Mouse (Mus musculus): ENCODE data around the gene Polr1c.

Polr1c gene

DNA sequence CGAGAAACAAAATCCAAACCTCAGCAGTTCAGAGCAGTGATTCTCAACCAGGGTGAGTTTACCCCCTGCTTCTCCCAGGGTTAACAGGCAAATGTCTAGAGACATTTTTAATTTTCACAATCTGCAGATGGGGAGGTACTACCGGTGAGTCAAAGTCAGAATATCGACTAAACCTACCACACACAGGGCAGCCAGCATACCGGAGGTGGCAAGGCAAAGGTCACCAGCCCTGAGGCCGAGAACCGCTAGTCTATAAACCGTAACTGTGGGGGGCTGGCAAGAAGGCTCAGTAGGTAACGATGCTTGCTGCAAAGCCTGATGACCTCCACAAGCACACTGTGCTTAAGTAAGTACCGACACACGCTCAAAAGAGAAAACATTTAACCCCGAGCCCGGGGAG, 17.6 kb upstream of the Polr1c start:
- no peak for DNase-seq

DNA sequence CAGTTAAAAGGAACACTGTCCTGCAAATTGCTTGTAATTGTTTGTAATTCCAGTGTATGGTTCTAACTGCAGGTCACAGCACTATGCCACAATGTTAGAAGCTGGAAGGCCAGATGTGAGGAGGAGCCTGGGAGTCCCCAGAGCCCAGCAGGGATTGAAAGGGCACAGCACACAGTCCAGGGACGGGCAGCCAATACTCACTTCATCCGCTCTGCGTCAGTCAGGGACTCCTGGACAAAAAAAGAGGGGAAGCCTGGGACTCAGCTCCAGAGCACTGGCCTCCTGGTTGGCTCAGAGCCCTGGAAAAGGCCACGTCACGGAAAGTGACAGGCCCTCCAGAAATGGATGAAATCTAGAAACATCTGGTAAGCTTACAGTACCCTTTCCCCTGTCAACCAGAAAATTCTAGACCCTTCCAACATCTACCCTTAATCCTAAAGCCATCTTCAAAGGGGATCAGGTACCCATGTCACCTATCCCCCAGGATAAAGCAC, 14.4 kb upstream of the Polr1c start:
- no peak for DNase-seq

DNA sequence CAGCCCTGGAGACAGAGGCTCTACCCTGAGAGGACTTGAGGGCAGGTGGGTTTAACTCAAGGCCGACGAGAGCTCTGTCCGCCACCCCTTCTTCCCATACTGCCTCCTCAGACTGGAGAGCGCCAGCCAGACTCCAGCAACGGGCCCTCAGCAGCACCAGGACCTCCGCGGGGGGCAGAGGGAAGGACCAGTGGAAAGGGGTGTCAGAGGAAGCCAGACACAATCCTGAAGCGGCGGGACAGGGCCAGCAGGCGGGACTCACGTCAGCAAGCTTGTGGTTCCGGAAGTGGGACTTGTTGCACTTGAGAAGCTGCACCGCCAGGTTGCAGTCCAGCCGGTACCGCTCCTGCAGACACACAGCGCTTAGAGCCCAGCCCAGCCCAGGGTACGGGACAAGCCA, 11.8 kb upstream of the Polr1c start:
- DNase-seq: no peak

DNA sequence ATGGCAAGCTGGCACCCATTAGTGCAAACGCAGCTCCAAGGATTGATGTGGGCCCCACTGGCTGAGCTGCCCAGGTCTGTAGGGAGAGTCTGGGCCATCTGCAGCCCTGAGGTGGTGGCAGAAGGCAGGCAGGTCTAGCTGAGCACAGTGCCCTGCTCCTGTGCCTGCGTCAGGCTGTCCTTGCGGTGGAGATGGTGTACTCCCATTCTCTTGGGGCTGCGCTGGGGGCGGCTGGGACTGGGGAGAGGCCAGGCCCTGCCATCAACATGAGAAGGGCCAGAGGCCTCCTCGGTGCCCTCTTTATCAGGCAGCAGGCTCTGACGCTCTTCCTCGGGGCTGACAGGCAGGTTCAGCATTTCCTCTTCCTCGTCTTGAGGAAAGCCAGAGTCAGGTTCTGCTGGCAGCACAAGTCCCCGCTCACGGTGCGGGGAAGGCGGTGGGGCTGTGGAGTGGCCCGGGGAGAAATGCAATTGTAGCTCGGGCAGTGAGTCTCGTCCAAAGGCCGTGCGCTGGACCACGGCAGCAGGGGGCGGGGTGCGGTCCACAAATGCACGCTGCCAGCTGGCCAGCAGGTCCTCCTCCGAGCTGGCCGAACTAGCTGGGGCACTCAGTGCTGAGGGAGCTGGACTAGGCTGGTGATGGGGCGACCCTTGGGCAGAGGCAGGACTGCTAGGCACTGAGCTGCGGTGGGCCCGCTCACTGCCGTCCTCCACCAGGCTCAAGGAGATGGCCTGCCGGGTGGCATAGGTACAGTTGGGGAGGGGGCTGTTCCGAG, 10.6 kb upstream of the Polr1c start:
- DNase-seq: peak in 1 of 2 experiments; percentile 38

DNA sequence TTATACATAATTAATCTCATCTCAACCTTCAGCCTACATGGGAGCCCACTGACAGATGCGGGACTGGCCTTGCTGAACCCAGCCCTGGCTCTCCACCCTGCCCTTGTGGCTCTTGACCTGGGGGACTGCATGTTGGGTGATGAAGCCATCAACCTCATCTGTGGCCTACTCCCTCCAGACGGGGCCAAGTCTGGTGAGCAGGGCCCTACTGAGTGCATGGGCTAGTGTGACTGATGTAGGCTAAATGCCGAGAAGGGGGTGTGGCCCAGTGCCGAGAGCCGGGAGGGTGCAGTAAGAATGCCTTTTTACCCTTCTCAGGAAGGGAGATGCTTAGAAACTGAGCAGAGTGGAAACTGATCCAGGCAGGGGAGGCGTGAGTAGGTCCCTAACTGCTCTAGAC, 7.3 kb upstream of the Polr1c start:
- DNase-seq: no peak

DNA sequence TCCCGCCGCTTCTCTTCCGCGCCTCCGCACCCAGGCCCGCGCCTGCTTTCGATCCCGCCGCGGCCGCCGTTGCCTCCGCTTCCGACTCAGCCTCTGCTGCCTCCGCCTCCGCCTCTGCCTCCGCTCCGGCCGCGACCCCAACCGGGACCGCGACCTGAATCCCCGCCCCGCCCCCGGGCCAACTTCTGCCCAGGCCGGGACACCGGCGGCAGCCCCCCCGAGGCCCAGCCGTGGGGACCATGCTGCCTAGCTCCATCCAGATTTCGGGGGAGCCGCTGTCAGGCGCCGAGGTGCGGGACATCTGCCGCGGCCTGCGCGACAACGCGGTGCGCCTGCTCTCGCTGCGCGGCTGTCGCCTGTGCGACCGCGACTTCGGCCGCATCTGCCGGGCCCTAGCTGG, 6.3 kb upstream of the Polr1c start:
- DNase-seq: peak in 1 of 2 experiments; percentile 30

DNA sequence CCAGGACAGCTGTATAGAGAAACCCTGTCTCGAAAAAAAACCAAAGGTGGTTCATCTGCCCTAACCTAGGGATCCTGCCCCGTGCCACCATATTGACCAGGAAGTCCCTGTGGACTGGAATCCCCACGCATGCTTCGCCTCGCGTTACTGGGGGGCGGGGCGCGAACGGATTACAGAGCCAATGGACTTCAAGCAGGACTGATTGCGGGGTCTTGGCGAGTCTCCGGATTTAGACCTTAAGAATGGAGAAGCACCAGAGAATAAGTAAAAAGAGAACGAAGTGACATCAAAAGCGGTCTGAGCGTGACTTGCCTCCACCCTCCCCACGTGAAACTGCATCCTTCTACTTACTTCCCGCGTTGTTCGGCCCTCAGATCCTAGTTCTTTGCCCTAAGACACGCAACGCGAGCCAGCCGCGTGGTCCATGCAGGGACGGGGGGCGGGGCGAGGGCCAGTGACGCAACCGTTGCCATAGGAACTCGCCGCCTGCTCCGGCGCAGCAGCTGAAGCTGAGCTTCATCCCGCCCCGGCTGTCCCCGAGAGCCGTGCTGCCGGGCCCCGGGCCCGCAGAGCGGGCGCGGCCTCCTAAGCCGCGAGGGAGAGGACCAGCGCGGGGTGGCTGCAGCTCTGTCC, 5.7 kb upstream of the Polr1c start, which contains the start of gene Lrrc73:
Lrrc73 (plus strand) TSS at position 80 of the 633 bp plus-strand sequence.
- DNase-seq: peak; percentile 96

DNA sequence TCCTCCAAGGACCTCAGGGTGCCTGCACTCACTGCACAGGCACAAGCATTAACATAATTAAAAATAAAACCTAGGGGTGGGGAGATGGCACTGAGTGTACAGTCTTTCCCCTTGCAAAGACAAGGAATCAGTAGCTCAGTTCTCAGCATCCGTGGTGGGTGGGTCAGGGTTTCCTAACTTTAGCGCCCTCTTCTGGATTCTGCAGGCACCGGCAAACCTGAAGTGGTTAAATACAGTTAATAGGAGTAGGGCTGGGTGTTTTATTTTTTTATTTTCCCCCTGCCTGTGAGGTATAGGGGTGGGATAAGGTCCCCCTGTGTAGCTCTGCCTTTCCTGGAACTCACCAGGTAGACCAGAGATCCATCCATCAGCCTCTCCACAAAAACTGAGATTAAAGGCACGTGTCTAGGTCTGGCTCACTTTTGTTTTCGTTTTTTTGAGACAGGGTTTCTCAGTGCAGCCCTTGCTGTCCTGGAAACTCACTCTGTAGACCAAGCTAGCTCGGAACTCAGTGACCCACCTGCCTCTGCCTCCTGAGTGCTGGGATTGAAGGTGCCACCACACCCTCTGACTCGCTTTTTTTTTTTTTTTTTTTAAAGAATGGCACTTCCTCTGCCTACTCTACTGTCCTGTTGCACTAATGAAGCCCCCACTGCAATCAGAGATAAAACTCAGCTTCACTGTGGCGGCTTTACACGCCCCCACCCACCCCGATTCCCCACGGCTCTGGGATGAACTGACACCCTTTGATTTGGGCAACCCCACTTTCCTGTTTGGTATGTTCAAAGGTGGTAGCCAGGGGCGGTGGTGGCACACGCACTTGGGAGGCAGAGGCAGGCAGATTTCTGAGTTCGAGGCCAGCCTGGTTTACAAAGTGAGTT, 5.0 kb upstream of the Polr1c start:
- DNase-seq: peak; percentile 63 to 74

DNA sequence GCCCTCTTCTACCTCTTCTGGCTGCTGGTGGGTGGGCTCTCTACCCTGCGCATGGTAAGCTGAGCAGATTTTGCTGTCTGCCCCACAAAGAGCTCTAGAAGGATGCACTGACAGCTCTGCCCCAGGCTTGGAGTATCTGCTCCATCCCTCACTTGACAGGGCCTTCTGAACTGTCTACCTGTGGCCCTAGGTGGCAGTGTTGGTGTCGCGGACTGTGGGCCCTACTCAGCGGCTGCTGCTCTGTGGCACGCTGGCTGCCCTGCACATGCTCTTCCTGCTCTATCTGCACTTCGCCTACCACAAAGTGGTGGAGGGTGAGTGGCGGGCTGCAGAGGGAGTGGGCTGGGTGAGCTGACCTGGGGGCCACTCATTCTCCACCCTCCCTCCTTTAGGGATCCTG, 3.3 kb upstream of the Polr1c start:
- DNase-seq: no peak

DNA sequence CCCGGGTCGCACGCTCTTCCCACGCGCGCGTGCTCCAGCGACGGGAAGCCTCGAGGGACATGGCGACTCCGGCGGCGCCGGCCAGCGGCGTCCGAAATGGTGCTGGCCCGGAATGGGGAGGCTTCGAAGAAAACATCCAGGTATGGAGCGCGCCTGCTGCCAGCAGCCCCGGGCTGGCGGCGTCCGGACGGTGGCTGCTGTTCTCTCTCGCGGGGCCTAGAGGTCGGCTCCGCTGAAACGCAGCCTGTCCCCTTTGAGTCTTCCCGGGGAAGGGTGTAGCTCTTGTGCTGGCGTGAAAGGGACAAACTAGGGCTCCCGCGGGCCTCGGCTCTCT, 302 bp upstream of the Polr1c start:
- DNase-seq: no peak

DNA sequence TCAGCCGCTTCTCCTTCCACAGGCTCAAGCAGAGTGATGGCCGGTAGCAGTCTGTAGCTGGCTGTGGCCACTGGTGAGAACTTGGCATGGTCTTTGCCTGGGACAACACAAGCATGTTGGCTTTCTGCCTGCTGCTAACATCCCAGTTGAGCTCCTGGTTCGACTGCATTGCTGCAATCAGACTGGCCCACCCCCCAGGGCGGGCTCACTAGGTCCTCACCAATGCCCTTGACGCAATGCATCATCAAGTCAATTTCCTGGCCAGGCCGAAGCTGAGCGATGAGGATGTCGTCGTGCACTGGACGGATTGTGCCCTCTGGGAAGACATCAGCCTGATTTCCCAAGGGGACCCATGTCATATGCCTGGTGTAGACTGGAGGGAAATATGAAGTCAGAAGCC, 3.3 kb downstream of the Polr1c start:
- DNase-seq: no peak

DNA sequence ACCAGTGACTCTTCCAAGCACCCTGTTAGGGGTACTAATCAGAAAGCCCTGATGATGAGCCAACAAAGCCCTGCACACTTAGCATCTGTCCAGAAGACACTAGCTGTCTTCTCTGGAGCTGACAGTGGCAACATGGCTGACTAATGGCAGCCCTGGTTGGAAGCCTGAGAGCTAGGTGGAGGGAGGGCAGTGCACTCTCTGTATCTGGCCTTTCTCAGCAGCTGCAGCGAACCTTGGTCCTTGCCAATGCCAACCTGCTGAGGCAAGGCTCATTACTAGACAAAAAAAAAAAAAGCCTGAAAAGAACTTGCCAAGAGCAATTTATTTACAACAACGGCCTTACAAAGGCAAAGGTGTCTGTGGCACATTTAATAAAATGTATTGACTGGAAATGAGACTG, 4.2 kb downstream of the Polr1c start:
- no peak for DNase-seq

DNA sequence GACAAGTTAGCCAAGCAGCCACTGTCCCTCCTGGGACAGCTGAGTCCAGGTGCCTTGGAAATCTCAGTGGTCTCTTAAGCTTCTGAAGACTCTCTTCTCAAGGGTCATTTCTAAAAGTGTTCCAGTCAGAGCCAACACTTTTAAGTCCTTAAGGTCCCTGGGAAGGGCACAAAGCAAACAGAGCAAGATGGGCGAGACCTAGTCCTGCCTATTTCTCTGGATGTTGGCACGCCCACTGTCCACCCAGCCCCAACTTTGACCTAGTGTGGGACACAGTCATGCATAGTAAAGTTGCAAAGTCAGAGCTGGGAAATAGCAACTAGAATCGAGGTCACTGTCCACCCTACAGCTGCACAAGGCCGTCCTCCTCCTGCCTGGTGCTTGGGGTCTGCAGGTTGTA, 4.9 kb downstream of the Polr1c start:
- DNase-seq: no peak

DNA sequence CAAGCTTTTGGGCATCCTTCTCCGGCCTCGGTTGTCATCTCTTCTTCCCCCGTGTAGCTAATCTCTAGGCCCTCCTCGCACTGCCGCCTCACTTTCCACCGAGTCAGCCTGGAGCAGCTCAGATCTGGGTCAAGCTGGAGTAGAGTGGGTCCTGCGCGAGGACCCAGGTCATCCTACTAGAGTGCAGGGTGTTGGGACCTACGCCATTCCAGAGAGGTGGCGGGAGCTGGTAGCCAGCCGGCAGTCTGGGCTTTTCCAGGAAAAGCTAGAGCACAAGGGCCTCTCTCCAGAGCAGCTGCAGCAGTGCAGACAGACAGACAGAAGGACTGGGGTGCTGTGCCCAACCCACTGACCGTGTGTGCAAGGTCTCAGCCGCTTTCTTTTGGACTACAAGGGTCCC, 5.6 kb downstream of the Polr1c start:
- DNase-seq: no peak

DNA sequence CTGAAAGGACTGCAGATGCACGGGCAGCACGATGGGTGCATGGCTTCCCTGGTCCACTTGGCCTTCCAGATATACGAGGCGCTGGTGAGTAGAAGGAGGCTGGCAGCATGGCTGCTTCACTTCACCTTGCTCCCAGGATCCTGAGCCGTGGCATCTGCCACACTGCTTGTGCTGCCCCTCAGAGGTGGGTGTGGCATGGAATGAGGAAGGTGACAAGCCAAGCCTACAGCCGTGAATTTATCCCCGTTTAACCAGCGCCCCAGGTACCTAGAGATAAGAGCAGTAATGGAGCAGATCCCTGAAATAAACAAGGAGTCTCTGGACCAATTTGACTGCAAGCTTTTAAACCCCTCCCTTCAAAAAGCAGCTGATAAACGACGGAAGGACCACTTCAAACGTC, 6.4 kb downstream of the Polr1c start:
- DNase-seq: no peak

DNA sequence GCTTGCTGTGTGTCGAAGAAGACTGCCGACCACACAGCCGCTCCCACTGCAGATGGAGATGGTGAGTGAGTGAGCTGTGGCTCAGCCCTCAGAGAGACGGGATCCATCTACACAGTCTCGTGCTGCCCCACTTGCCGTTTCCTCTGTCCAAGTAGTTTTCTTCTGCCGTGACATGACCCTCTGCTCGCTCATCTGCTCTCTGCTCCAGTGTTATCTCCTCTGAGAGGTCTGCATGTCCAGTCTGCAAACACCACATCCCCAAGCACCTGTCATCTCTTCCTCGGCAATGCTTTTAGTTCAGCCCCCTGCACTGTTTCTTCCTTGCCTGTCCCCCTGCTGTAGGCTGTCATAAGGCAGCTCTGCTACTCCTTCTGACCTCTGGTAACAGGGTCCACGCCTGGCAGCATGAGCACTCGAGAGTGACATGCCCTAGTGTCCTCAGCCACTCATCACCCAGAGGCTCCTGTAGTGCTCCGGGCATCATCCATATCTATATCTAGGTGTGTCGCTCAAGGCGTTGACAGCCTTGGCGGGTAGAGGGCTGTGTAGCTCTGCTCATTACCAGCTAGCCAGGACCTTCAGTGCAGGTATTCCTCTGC, 8.2 kb downstream of the Polr1c start:
- no peak for DNase-seq

DNA sequence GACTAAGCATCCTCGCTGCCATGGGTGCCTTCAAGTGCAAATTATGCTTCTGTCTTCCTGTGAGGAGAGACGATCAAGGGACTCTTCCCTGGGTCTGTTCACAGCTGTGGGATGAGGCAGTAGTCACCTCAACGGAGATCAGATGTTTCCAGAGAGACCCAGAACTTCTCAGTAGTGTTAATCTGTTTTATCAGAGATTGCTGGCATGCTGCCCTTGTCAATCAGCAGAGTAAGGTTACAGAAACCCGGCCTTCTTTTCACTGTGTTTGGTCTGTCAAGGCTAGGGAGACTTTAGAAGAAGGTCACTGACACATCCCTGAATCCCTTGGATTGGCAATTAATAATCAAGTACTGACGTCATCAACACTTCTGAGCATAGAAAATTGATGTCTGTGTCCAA, 10.4 kb downstream of the Polr1c start:
- DNase-seq: no peak

DNA sequence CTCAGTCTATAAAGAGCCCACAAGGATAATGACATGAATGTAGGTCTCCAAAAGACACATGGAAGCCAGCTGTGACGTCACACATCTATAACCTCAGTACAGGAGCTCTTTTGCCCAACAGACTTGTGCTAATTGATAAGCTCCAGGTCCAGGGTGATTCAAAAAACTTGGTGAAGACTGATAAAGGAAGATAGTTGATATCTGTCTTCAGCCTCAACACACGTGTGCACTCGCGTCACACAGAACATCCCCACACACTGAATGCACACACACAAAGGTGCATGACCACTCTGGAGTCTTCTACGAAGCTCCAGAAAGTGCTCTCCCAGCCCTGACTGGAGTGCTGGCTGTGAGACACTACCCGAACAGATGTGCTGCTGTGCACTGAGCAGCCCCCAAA, 10.8 kb downstream of the Polr1c start:
- DNase-seq: no peak

DNA sequence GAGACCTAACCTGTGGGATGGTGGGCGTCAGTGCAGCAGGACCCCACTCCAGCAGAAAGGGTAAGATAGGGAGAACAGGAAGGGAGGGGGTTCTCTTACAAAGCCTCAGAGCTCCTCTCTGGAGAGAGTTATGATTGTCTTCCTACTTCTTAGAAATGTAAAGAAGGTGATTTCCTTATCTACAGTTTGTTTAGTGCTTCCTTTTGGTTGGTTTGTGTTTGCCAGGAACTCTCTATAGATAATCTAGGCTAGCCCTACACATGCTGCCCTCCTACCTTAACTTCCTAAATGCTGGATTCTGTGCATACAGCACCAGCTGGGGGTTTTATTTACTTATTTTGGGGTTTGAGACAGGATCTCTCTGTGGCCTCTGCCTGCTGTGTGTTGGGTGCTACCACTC, 11.8 kb downstream of the Polr1c start:
- DNase-seq: no peak

DNA sequence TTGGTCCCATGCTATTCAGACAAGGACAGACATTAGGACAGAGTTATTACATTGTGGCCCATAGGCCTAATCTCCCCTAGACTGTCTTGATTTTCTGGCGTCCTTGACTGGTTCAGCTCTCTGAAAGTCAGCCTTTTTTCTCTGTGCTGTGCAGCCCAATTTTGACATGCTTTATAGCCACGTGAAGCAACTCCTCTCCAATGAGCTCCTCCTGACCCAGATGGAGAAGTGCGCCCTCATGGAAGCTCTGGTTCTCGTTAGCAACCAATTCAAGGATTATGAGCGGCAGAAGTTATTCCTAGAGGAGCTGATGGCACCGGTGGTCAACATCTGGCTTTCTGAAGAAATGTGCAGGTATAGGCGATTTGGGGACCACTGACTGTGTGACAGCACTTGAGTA, 20.3 kb downstream of the Polr1c start:
- DNase-seq: no peak

DNA sequence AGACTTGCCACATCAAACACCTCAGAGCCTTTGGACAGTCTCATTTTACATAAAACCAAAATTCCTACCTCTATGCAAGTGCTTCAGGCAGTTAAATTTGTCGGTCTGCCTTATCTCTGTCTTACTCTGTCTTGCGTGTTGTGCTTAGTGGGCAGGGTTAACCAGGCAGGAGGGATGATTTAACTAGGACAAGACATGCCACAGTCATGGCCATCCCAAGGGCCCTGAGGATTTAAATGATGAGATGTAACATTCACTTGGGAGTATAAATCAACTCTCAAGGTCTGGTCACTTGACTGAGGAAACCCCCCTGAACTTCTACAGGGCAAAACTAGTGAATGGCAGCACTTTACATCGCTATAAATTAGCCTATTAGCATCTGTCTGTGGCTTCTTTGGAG, 26.3 kb downstream of the Polr1c start:
- DNase-seq: no peak

DNA sequence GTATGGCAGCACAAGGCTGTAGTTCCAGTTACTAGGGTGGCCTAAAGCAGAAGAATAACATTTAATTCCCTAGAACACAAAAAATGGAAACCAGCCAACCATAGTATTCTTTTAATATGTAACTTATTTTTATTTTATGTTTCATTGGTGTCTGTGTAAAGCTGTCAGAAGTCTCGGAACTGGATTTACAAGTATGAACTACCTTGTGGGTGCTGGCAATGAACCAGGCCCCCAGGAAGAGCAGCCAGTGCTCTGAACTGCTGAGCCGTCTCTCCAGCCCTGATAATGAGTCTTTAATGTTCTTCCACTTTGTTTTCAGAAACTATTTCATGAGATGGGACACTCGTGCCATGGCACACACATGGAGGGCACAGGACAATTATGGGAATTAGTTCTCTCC, 37.3 kb downstream of the Polr1c start:
- DNase-seq: peak; percentile 33 to 56

DNA sequence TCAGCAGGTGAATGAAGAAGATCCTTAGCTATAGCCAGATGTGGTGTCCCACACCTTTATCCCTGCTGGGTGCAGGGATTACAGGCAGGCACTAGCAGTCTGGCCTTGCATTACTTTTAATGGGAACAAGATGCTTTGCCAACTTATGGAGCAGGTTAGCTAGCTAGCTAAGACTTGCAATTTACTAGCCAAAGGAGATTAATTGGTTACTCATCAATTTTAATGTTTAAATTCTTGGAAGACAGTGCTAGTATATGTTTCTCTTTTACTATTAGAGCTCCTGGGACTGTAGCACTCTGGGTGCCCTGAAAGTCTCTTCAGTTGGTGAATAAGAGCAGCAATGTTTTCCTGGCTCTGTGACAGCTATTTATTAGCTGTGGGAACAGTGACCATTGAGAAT, 41.2 kb downstream of the Polr1c start:
- no peak for DNase-seq
